Mouse (Mus musculus) left cerebral cortex, adult 2 months (tissue): ENCODE results near the gene Pcolce2. TPM values are rescaled to one million over a fixed set of nuclear protein-coding genes. Genes with fewer than 3 reads are reported as not detected.
"Not testable (repeated sequence)": the region's sequence is repeated elsewhere in the genome, so short reads cannot be mapped to it uniquely, and the experiment has no call there.

ENCODE experiments used
- DNase-seq, 2 experiments: peaks; one replicate each; pipeline ENCODE4 v3.0.0; 2021 to 2022; ENCODE audit warnings: low spot score in 2 of 2, mixed read lengths in 1 of 2; ENCODE audit errors: extremely low spot score in 1 of 2
- H3K27ac ChIP-seq: fragments of 200-600 bp; 2 replicates; pipeline ENCODE4 v1.8.1; 2022
- H3K4me3 ChIP-seq: fragments of 200-600 bp; 2 replicates; pipeline ENCODE4 v1.8.1; 2022
- CTCF ChIP-seq: fragments of 200-600 bp; IDR thresholded peaks from 2 replicates; pipeline ENCODE4 v1.8.1; 2022; ENCODE audit warnings: antibody characterized with exemption, mild to moderate bottlenecking, moderate library complexity
- intact Hi-C: fragments of 180-260 bp; cut with DNase I; formaldehyde crosslinking; loops from one replicate; pipeline ENCODE4 v1.15.1; 2025
- total RNA-seq, 2 experiments: library from RNA; stranded (reverse); gene quantifications; 2 replicates each; pipeline ENCODE4 v1.2.3; 2021

Gene Pcolce2
- total RNA-seq, 2 experiments from 2014 or later, result 1.4 to 2.1 TPM

GRCm38 (mm10) chr9:95614861-95615615, 22.4 kb upstream of the Pcolce2 start:
- intact Hi-C loops, result no loop called here
- DNase-seq, result no peak
- Histone ChIP-seq H3K27ac (no peak overlapping the region), H3K4me3 (no peak overlapping the region)
- no peak for TF ChIP-seq CTCF

- intact Hi-C loops, result no loop called here
- TF ChIP-seq CTCF, result no peak
These were observed 21.4 kb upstream of the Pcolce2 start for GRCm38 (mm10) chr9:95615961-95616360.

GRCm38 (mm10) chr9:95618572-95618971, 18.8 kb upstream of the Pcolce2 start:
- intact Hi-C loops, result no loop called here
- no peak for TF ChIP-seq CTCF
- Histone ChIP-seq H3K4me3 (no peak overlapping the region), H3K27ac (no peak overlapping the region)
- DNase-seq, result no peak

More at GRCm38 (mm10) chr9:95615961-95616360, 21.4 kb upstream of the Pcolce2 start:
- H3K4me3 ChIP-seq, result no peak overlapping the region
- DNase-seq, result no peak
- H3K27ac ChIP-seq, result no peak overlapping the region

GRCm38 (mm10) chr9:95624072-95624471, 13.3 kb upstream of the Pcolce2 start:
- DNase-seq, result no peak
- Histone ChIP-seq H3K27ac (no peak overlapping the region), H3K4me3 (no peak overlapping the region)
- intact Hi-C loops, result no loop called here
- no peak for TF ChIP-seq CTCF

- DNase-seq, result no peak
- TF ChIP-seq CTCF, result no peak
- intact Hi-C loops, result no loop called here
- Histone ChIP-seq H3K27ac (no peak overlapping the region), H3K4me3 (no peak overlapping the region)
These were observed 8.9 kb upstream of the Pcolce2 start for GRCm38 (mm10) chr9:95628439-95628948.

- H3K4me3 ChIP-seq, DNase-seq, intact Hi-C loops, H3K27ac ChIP-seq: not testable (repeated sequence)
These were observed 7.8 kb upstream of the Pcolce2 start for GRCm38 (mm10) chr9:95629561-95629960.

GRCm38 (mm10) chr9:95636395-95636794, 1.0 kb upstream of the Pcolce2 start:
- H3K4me3 ChIP-seq, result no peak overlapping the region
- TF ChIP-seq CTCF, result no peak
- H3K27ac ChIP-seq, result no peak overlapping the region
- intact Hi-C loops, result no loop called here
- no peak for DNase-seq

- DNase-seq, result no peak
- intact Hi-C loops, result no loop called here
- H3K4me3 ChIP-seq, result no peak overlapping the region
- TF ChIP-seq CTCF, result no peak
- no peak overlapping the region for H3K27ac ChIP-seq
These were observed 2.5 kb downstream of the Pcolce2 start for GRCm38 (mm10) chr9:95639919-95640318.

- Histone ChIP-seq H3K4me3 (no peak overlapping the region), H3K27ac (no peak overlapping the region)
- no peak for DNase-seq
- no peak for TF ChIP-seq CTCF
- intact Hi-C loops, result no loop called here
These were observed 8.5 kb downstream of the Pcolce2 start for GRCm38 (mm10) chr9:95645926-95646325.

GRCm38 (mm10) chr9:95653363-95653762, 16.0 kb downstream of the Pcolce2 start:
- DNase-seq, result no peak
- TF ChIP-seq CTCF, result no peak
- no peak overlapping the region for H3K27ac ChIP-seq
- H3K4me3 ChIP-seq, result no peak overlapping the region
- intact Hi-C loops, result no loop called here

GRCm38 (mm10) chr9:95654356-95654755, 17.0 kb downstream of the Pcolce2 start:
- Histone ChIP-seq H3K4me3 (no peak overlapping the region), H3K27ac (no peak overlapping the region)
- intact Hi-C loops, result no loop called here
- no peak for TF ChIP-seq CTCF
- DNase-seq, result no peak

GRCm38 (mm10) chr9:95657941-95658340, 20.5 kb downstream of the Pcolce2 start:
- no peak for TF ChIP-seq CTCF
- intact Hi-C loops, result no loop called here

GRCm38 (mm10) chr9:95664290-95664989, 27.0 kb downstream of the Pcolce2 start:
- no peak overlapping the region for H3K27ac ChIP-seq
- intact Hi-C loops, result no loop called here
- DNase-seq, result peak; percentile 28 to 30

More at GRCm38 (mm10) chr9:95657941-95658340, 20.5 kb downstream of the Pcolce2 start:
- Histone ChIP-seq H3K4me3 (no peak overlapping the region), H3K27ac (no peak overlapping the region)
- no peak for DNase-seq

More at GRCm38 (mm10) chr9:95664290-95664989, 27.0 kb downstream of the Pcolce2 start:
- TF ChIP-seq CTCF, result no peak
- no peak overlapping the region for H3K4me3 ChIP-seq
